Mouse (Mus musculus) megakaryocyte, embryonic 14.5 days (primary cell): Measurements from ENCODE around the gene Kcnk6. TPM values are rescaled to one million over a fixed set of nuclear protein-coding genes. Genes with fewer than 3 reads are reported as not detected.

ENCODE experiments used
- H3K27me3 ChIP-seq: replicated peaks from 2 replicates; pipeline ENCODE3; 2012; ENCODE audit warnings: inconsistent platforms
- H3K36me3 ChIP-seq: replicated peaks from 2 replicates; pipeline ENCODE3; 2012; ENCODE audit warnings: low read length, inconsistent platforms, mixed read lengths
- H3K4me1 ChIP-seq: 2 replicates; pipeline ENCODE4 v1.6.1; 2012; ENCODE audit warnings: inconsistent platforms
- H3K4me3 ChIP-seq: replicated peaks from 2 replicates; pipeline ENCODE3; 2012; ENCODE audit warnings: moderate library complexity, mild to moderate bottlenecking, inconsistent platforms
- H3K9me3 ChIP-seq: 2 replicates; pipeline ENCODE4 v1.6.1; 2012; ENCODE audit warnings: inconsistent platforms
- FLI1 ChIP-seq: IDR thresholded peaks from 2 replicates; pipeline ENCODE4 v1.6.1; 2012; ENCODE audit warnings: low read length, inconsistent platforms, mixed read lengths
- GATA1 ChIP-seq: IDR thresholded peaks from 3 replicates; pipeline ENCODE4 v1.6.1; 2012; ENCODE audit warnings: mixed read lengths, low read length, inconsistent platforms, borderline replicate concordance
- polyA plus RNA-seq: library from polyadenylated mRNA; stranded (reverse); fragments of >175 nt; gene quantifications from 2 replicates; pipeline ENCODE4 v1.2.3, GENCODE M21; 2012; ENCODE audit warnings: low replicate concordance; ENCODE audit not compliant: insufficient read depth

The Kcnk6 gene
- polyA plus RNA-seq, 1 experiment: 42.2 TPM

- no peaks in the 10 kb centered on the region for H3K36me3 ChIP-seq
Observed at GRCm38 (mm10) chr7:29266931-29267330, 34.6 kb upstream of the Kcnk6 start.

GRCm38 (mm10) chr7:29265636-29266035, 33.3 kb upstream of the Kcnk6 start:
- TF ChIP-seq FLI1 (no peak), GATA1 (no peak)
- no peaks in the 10 kb centered on the region for H3K36me3 ChIP-seq
- peaks cover 21% of the 10 kb centered on the region for H3K4me1 ChIP-seq
- H3K4me3 ChIP-seq: no peak overlapping the region
- H3K27me3 ChIP-seq: no peaks in the 10 kb centered on the region
- H3K9me3 ChIP-seq: no peaks in the 10 kb centered on the region

More at GRCm38 (mm10) chr7:29266931-29267330, 34.6 kb upstream of the Kcnk6 start:
- Histone ChIP-seq H3K4me3 (no peak overlapping the region), H3K27me3 (peaks cover 7% of the 10 kb centered on the region), H3K9me3 (no peaks in the 10 kb centered on the region), H3K4me1 (peaks cover 22% of the 10 kb centered on the region)
- TF ChIP-seq GATA1: no peak
- no peak for TF ChIP-seq FLI1

DNA sequence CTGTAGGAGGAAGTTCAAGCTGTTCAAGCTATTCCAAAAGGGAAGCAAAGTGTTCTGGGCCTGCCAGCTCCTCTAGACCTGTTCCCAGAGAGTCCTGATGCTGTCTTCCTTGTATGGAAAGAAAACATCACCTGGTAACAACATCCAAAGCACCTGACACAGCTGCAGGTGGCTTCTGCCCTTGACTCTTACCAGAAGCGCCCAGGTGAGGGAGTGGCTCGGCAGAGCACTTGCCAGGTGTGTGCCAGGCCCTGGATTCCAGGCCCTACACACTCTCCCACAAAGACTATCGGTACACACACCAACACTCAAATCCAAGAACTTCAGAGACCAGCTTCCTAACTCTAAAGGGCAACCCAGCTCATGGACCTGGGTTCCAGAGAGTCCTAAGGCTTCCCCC, 31.5 kb upstream of the Kcnk6 start:
- Histone ChIP-seq H3K4me1 (peaks cover 26% of the 10 kb centered on the region), H3K9me3 (no peaks in the 10 kb centered on the region), H3K4me3 (no peak overlapping the region), H3K36me3 (peaks cover 4% of the 10 kb centered on the region), H3K27me3 (no peaks in the 10 kb centered on the region)
- TF ChIP-seq GATA1 (no peak), FLI1 (no peak)

DNA sequence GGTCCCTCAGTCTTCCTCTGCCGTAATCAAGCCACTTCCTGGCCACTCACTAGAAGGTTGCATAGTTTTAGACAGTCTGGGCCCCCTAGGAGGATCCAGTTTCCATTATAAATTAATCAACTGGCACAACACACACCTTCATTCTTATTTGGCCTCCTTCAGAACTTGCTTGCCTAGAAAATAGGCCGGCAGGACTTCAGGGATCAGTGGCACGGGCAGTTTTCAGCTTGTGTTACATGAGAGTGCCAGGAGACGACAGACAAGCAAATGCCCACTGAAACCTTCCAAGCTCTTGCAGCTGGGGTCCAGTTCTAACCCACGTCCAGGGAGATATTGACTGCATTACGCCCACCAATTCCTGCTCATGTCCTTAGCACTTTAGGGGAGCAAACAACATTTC, 29.8 kb upstream of the Kcnk6 start:
- TF ChIP-seq FLI1 (no peak), GATA1 (no peak)

GRCm38 (mm10) chr7:29259781-29260730, 27.7 kb upstream of the Kcnk6 start:
- TF ChIP-seq GATA1 (no peak), FLI1 (no peak)
- Histone ChIP-seq H3K27me3 (no peaks in the 10 kb centered on the region), H3K4me1 (peaks cover 44% of the 10 kb centered on the region), H3K4me3 (peak overlapping the region; percentile 56), H3K36me3 (peaks cover 14% of the 10 kb centered on the region), H3K9me3 (no peaks in the 10 kb centered on the region)

More for the DNA sequence above, 29.8 kb upstream of the Kcnk6 start:
- no peak overlapping the region for H3K4me3 ChIP-seq
- peaks cover 42% of the 10 kb centered on the region for H3K4me1 ChIP-seq
- no peaks in the 10 kb centered on the region for H3K9me3 ChIP-seq
- peaks cover 9% of the 10 kb centered on the region for H3K36me3 ChIP-seq
- H3K27me3 ChIP-seq: no peaks in the 10 kb centered on the region

GRCm38 (mm10) chr7:29257368-29257767, 25.1 kb upstream of the Kcnk6 start:
- H3K9me3 ChIP-seq: no peaks in the 10 kb centered on the region
- H3K36me3 ChIP-seq: peaks cover 14% of the 10 kb centered on the region
- H3K27me3 ChIP-seq: no peaks in the 10 kb centered on the region
- peaks cover 68% of the 10 kb centered on the region for H3K4me1 ChIP-seq
- TF ChIP-seq FLI1 (no peak), GATA1 (no peak)
- no peak overlapping the region for H3K4me3 ChIP-seq

GRCm38 (mm10) chr7:29255875-29256274, 23.6 kb upstream of the Kcnk6 start:
- Histone ChIP-seq H3K27me3 (no peaks in the 10 kb centered on the region), H3K4me3 (no peak overlapping the region), H3K4me1 (peaks cover 70% of the 10 kb centered on the region), H3K9me3 (no peaks in the 10 kb centered on the region), H3K36me3 (peaks cover 14% of the 10 kb centered on the region)
- no peak for TF ChIP-seq GATA1
- TF ChIP-seq FLI1: no peak

- Histone ChIP-seq H3K36me3 (peaks cover 17% of the 10 kb centered on the region), H3K9me3 (no peaks in the 10 kb centered on the region), H3K27me3 (no peaks in the 10 kb centered on the region), H3K4me1 (peaks cover 57% of the 10 kb centered on the region), H3K4me3 (no peak overlapping the region)
- TF ChIP-seq FLI1 (no peak), GATA1 (no peak)
Observed at GRCm38 (mm10) chr7:29253842-29254241, 21.5 kb upstream of the Kcnk6 start.

DNA sequence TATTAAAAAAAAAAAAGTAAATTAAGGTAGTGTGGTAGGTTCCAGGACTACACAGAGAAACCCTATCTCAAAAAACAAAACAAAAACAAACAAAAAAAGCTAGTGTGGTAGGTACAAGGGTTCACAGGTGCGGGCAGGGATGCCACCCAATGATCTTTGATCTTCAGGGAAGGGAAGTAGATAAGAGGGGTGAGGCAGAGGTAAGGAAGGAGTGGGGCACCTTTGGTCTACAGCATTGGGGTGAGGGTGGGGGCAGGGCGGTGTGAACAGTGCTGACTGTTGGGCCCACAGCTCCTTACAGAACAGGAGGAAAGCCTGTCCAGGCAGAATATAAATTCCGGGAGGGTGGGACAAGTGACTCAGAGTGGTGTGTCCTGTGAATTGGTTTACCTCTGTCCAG, 18.9 kb upstream of the Kcnk6 start:
- H3K36me3 ChIP-seq: peaks cover 34% of the 10 kb centered on the region
- no peaks in the 10 kb centered on the region for H3K9me3 ChIP-seq
- no peak for TF ChIP-seq GATA1
- H3K4me3 ChIP-seq: no peak overlapping the region
- H3K27me3 ChIP-seq: no peaks in the 10 kb centered on the region
- H3K4me1 ChIP-seq: peaks cover 52% of the 10 kb centered on the region

GRCm38 (mm10) chr7:29248261-29248841, 16.0 kb upstream of the Kcnk6 start, which contains the start of gene 2200002D01Rik:
TSS of gene 2200002D01Rik (minus strand) at chr7:29248466.
- Histone ChIP-seq H3K27me3 (no peaks in the 10 kb centered on the region), H3K4me3 (peak within 1 kb of the TSS; percentile 50), H3K4me1 (peaks cover 60% of the 10 kb centered on the region), H3K9me3 (no peaks in the 10 kb centered on the region), H3K36me3 (peaks cover 62% of the 10 kb centered on the region)
- no peak for TF ChIP-seq GATA1
- TF ChIP-seq FLI1: no peak
